Mouse (Mus musculus) urinary bladder, postnatal 4 days (tissue): ENCODE measurements around the gene Gm28374.
"Not testable (repeated sequence)": the region's sequence is repeated elsewhere in the genome, so short reads cannot be mapped to it uniquely, and the experiment has no call there.

Experiments used
- DNase-seq, 2 experiments: peaks; one replicate each; pipeline ENCODE4 v3.0.0; 2021 to 2022; ENCODE audit warnings: low spot score in 2 of 2

Gene Gm28374

DNA sequence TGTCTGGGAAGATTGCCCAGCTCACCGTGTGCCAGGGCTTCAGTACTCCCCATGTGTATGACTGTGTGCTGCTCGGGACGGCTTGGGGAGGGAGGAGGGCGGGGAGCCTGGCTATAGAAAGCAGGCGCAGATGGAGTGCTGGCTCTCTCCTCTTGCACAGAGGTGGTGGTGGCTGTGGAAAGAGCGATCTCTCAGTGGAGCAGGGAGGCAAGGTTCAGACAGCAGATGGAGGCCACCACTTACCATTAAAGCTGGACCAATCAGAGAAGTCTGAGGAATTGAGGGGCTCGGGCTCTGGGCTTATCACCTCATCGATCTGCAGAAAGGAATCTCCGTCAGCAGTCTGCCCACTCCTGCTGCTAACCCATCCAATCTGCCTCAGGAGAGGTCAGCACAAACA is at the start of gene Gm28374:
Gene Gm28374, minus strand, starts transcription at position 101 of the 400 bp plus-strand sequence.
- no peak for DNase-seq

DNA sequence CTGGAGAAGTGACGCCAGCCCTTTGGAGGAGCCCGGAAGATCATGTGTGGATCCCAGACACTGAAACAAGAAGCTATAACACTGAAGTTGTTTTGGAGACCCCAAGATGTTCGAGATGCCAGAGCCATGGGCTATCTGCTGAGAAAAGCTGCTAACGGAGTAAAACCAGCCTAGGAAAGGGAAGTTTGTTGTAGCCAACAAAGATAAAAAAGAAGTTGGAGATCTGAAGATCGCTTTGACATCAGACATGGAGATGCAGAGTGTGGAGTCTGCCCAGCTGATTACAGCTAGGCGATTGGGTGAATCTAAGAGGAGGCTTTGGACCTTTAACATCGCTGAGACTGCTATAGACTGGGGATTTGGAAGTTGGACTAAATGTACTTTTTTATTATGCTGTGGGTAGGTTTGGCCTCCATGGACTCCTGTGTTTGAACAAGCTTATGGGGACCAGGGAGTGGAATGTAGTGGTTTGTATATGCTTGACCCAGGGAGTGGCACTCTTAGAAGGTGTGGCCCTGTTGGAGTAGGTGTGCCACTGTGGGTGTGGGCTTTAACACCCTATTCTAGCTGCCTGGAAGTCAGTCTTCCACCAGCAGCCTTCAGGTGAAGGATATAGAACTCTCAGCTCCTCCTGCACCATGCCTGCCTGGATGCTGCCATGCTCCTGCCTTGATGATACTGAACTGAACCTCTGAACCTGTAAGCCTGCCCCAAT is 48.5 kb upstream of the Gm28374 start:
- DNase-seq: not testable (repeated sequence)

DNA sequence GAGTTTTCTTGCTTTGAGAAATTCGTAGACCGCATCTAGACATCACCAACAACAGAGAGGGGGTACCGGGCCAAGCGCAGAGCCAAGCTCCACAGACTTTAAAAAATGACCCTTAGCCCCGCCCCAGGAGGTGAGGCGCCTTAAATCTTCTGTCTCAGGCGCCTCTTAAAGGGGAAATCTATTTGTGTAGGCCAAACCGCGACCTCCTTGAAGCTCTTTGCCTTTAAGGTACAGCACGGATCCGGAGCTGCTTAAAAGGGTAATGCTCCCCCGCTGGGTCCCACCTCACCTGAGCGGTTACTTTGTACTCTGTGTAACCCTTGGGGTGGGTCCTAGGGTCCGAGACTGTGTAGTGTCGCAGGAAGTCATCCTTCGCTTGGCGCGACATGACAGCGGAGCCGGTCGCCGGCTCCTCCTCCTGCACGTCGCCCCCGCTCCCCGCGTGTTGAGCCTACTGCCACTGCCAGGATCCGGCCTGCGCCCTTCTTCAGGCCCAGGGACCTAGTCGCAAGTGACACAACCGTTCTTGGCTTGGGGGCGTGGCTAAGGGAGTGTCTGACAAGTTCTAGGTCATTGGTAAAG is 45.8 kb upstream of the Gm28374 start, which contains the start of gene Snx15:
Gene Snx15, minus strand, starts transcription at position 545 of the 582 bp plus-strand sequence.
- peak; percentile 90 to 92 for DNase-seq

DNA sequence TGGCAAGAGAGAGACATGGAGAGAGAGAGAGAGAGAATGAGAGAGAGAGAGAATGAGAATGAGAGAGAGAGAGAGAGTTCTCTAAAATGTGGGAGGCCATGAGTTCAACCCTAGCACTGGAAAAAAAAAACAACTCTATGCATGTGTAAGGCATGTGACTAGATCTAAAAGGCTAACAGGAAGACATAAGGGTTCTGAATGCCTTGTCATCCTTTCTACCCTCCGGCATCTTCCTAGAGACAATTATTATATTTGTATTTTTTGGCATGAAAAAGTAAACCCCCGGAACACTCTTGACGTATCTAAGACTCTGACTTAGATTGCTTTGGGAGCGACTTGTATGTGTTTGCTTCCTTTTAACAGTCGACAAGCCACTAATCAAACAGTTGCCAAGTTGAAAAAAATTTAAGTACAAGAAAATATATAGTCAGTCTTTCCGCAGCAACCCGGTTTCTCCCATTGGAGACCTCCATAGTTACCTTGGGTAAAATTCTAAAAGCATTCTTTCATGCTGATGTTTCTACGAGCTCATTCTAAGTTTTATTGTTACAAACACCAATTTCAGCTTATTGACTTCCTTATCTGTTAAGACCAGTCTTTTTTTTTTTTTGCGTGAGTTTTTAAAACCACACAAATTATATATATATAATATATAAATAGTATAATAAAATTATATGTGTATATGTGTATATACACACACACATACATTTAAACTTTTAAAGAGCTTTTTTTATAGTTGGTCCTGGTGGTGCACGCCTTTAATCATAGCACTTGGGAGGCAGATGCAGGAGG is 44.9 kb upstream of the Gm28374 start:
- DNase-seq: no peak

DNA sequence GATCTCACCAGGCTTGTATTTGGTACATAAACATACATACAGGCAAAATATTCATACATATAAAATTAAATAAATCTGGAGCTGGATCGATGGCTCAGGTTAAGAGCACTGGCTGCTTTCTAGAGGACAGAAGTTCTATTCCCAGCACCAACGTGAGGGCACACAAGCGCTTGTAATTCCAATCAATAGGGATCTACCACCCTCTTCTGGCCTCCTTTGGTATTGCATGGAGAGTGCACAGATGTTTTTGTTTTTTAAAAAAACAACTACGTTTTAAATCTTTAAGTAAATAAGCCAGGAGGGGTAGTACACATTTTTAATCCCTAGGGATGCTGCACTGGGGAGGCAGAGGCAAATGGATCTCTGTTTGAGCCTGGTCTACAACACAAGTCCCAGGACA is 44.2 kb upstream of the Gm28374 start:
- no peak for DNase-seq

DNA sequence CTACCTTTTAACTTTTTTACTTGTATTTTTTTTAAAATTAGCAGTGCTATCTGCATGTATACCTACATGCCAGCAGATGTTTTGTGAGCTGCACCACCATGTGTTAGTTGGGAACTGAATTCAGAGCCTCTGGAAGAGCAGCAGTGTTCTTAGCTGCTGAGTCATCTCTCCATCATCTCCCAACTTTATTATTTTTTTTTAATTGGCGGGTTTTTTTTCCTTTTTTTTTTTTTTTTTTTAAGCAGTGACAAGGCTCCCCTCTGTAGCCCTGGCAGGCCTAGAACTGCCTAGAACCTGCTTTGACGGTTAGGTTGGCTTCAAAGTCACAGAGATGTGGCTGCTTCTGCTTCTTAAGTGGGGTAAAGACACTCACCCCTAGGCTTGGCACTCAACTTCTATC is 42.8 kb upstream of the Gm28374 start:
- DNase-seq: no peak

DNA sequence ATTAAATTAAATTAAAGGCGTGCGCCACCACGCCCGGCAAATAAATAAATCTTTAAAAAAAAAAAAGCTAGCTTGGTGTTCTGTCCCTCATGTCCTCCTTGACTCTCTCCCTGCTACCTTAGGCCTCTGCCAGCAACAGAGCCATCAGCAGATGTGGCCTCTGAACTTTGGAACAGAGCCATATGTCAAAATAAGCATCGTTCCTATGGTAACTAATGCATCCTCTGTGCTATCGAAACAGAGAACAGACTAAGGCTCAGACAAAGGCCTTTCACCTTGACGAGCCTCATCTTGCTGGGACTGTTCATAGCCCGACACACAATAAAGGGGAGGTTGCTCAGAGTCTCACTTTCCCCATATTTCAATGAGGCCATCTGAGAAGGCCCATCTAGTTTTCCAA is 41.3 kb upstream of the Gm28374 start:
- no peak for DNase-seq

DNA sequence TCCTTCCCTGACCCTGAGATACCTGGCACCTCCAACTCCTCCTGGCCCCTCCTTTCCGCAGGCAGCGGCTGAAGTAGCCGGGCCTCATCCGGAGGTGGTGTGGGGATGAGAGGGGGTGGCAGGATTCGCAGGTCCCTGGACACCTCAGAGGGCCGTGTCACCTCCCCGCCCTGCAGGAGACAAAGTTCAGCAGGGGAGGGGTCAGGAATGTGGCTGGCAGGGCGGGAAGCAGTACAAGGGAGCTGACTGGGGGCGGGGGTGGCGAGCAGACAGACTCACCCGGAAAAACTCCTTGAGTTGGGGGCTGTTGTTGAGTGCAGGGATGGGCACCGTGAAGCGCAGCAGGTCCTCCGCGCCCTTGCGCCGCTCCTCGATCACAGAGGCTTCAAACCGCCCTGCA is 39.7 kb upstream of the Gm28374 start:
- no peak for DNase-seq

DNA sequence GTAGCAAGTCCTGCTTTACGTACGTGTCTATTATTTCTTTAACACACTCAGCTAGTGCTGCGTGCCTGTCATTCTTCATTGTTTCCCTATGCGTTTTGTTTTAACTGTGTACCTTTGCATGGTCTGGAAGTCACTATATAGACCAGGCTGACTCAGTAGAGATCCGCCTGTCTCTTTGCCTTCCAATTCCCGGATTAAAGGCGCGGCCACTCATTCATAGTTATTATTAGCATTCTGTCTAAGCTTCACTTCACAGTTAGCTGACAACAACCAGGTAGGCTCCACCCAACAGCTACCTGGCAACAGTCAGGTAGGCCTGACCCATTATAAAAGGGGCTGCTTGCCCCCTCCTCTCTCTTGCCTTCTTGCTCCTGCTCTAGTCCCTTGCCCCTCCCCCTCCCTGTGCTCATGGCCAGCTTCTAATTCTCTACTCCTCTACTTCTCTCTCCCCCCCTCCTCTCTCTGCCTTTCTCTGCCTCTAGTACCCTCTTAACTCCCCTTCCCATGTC is 36.7 kb upstream of the Gm28374 start:
- no peak for DNase-seq

DNA sequence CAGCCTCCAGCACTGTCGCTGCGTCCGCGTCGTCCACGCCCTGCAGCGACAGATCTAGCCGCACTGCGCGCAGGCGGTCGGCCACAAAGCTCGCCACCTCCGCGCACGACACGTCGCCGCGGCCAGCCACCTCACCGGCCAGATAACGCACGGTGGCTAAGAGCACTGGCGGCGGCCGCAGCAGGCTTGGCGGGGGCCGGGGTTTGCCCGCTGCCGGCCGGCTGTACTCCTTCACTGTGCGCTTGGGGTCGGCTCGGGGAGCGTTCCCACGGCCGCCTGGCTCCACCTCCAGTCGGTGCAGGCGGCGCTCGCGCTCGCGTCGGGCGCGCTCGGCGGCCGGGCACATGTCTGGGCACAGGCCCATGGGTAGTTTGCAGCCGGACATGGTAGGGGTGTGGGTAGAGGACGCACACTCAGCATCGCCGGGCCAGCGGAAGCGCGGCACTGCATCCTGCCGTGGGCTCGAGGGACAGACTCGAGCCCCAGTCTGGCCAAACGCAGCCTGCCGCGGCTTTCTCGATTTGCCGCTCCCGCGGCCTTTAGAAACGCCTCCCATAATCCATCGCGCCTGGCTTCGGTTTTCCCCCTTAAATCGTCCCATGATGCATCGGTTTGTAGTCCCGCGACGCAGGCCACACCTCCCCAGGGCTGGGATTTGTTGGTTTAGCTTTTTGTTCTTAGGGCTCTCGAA is 36.1 kb upstream of the Gm28374 start, which contains the start of gene Sac3d1:
Gene Sac3d1, minus strand, starts transcription at position 665 of the 691 bp plus-strand sequence.
- DNase-seq: peak; percentile 79 to 88

DNA sequence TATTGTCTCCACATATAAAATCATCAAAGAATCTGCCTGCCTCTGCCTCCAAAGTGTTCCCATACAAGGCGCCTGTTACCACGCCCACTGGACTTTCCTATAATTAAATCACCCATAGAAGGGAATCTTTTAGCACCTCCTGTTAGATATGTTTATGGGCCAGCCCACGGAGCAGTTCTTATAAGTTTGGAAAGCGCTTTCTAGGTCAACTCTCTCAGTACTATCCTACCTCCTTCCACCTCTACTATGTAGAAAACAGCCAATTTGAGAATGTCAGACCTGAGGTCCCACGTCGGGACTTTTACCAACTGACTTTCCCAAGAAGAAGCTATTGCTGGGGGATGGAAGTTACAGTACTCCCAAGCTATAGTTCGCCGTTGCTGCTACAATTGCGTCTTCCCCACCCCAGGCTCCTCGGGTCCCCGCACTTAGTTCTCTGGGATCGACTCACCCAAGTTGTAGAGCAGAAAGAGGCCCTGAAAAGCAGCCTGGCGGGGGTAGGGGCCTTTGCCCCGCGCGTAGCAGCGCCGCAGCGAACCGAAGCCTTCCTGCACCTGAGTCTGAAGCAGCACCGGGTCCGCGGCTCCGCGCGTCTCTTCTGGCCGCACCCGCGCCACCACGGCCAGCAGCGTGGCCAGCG is 35.4 kb upstream of the Gm28374 start:
- no peak for DNase-seq

DNA sequence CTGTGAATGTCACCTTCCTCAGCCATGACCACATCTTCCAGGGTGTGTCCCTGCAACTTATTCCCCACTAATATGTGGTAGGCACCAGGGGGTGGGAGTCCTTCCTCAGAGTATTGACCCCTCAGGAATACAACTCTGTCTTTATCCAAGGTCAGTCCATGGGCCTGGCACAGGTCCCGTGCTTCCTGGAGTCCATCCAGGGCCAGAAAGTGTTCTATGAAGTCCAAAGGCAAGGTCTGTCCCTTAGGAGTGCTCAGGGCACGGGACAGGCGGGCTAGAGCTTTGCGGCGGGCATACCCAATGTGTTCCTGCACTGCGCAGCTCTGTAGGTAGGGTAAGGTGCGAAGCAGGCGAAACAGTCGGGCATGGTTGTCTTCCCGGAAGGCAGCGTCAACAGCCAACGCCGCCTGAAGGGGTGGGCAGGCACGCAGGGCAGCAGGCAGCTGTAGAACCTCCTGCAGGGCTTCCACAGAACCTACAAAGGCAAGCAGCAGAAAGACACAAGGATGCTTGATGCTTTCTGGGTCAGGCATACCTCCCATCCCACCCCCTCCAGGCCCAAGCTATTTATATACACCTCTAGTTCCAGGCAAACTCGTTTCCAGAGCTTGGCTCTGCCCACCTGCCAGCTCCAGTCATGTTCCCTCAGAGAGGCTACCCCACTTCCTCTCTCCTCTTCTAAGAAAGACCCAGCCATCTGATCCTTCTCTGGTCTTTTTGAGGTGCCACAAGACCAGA is 34.2 kb upstream of the Gm28374 start:
- no peak for DNase-seq

DNA sequence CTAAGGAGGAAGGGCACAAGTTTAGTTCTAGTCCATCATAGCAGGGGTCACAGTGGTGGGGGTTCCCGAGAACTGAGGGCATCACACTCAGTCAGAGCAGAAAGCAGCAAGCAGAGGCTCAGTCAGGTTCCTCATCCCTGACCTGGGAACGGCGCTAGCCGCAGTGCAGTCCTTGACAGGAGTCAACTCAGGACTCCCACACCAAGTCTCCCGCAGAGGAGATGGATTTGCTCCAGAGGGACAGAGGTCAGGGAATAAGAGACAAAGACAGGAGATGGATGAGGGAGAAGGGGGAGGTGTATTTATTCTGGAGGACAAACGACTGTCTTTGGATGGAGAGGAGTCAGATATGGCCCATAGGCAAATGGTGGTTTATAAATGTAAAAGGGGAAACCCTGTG is 31.1 kb upstream of the Gm28374 start:
- DNase-seq: no peak

DNA sequence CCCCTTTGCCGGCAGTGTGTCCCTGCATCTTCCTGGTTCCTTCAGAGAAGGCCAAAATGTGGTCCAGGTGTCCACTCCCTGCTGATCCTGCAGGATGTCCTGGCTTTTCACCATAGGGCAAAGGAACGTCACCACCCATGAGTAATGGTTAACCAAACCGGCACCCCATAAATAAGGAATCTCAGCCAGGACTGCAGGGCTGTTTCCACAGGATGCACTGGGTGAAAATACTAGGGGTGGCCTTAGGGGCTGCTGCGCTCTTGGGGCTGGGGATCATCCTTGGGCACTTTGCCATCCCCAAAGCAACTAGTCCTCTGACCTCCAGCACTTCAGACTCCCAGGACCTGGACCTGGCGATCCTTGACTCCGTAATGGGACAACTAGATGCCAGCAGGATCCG is 23.5 kb upstream of the Gm28374 start, which contains the start of gene Naaladl1:
Gene Naaladl1, plus strand, starts transcription at position 197 of the 400 bp plus-strand sequence.
- no peak for DNase-seq

DNA sequence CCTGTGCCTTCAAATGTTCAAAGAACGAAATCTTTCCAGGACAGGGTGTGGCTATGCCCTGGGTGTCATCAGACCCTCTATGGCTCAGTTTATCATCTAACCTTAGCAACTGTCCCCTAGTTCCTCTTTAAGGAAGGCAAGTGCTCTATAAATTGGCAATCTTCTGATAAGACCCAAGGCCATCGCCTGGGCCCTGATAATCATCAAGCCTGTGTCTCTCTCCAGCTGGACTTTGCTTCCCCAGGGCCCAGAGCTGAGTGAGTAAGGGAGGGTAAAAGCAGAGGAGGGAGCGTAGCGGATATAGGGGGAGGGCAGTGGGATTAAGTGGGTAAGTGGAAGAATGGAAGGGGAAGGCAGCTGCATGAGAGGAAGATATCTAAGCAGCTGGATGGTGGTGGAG is 22.4 kb upstream of the Gm28374 start:
- DNase-seq: no peak

DNA sequence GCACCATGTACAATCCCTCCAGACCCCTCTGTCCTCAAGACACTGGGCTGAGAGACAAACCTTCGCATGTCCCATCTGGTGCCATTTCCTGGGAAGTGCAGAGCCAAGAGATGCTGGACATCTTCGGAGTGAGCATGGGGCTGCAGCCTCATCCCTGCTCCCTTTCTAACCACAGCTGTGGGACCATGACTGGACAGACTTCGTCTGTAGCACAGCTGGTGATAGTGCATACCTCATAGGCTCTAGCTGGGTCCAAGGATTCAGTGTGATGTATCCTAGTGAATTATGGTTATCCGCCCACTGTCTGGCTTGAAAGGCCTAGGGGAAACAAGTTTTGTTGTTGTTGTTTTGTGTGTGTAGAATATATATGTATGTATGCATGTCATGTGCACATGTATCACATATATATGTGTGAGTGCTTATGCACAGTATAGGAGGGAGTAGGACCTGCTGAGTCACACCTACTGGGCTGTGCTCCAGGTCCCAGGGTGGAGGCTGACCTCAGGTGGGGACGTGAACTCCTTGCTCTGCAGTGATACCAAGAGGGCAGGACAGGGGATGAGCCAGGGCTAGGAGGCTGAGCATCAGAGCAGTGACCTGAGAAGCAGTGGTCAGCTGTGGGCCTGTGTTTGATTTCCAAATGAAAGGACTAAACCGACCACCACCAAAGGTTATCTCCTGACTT is 20.3 kb upstream of the Gm28374 start:
- no peak for DNase-seq

DNA sequence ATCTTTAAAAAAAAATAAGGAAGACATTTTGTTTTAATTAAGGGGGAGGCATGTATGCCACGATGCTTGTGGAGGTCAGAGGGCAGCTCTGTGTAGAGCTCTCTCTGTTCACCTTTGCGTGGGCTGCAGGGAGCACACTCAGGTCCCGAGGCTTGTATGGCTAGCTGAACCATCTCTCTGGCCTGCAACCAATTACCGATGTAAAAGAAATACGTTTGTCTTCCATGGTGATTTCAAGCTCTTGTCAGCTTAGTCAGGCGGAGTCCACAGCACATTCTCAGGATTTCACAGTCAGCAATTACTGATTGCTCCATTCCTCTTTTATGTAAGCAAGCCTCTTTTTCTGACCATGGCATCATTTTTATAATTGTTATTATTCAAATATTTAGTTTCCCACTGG is 19.1 kb upstream of the Gm28374 start:
- DNase-seq: no peak

DNA sequence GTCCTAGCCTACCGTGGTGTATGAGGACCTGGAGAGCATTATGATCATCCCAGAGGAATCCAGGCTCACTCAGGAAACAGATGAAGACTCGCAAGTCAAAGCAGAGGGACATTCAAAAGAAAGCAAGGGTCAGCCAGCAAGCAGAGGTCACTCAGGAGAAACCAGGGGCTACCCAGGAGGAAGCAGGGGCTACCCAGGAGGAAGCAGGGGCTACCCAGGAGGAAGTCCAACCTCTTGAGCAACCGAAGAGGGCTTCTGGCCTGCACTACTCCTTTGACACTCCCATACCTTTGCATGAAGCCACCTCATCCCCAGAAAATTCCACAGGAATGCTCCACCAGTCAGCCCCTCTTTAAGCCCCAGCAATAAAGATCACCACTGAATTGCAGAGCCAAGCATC is 15.8 kb upstream of the Gm28374 start:
- no peak for DNase-seq

DNA sequence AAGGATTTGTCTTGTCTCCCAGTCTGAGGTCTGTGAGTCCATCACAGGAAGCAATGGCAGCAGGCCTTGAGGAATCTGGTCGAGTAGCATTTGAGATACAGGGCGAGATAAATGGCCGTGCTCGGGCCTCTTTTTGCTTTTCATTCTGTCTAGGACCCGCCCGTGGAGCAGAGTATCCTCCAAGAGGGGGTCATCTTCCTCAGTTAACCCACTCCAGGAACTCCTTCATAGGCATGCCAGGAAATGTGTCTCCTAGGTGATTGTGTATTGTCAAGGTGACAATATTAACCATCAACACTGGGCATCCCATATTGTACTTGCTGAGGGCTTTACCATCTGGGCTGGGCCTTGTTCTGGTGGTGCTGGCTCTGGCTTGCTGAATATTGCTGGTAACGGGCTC is 12.1 kb upstream of the Gm28374 start, which contains the start of gene AC131692.1:
Gene AC131692.1, plus strand, starts transcription at position 301 of the 400 bp plus-strand sequence.
- no peak for DNase-seq

DNA sequence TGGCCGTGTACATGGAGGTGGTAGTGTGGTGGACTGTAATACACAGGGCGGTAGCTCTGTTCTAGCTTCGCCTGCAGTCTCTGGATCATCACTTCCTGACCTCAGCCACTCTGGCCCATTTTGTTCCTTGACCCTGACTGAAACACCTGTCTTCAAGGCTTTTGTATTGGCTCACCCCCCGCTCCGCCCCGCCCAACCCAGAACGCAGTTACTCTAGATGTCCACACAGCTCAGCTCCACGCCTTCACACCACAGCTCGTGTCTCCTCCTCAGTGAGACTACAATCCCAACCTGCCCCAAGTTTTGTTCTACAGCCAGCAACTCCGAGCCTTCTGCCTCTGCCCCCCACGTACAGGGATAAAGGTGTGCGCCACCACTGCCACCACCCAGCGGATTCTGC is 6.8 kb upstream of the Gm28374 start:
- no peak for DNase-seq
